Mouse (Mus musculus): ENCODE results near the gene Ccdc183. TPM values are rescaled to one million over a fixed set of nuclear protein-coding genes. Genes with fewer than 3 reads are reported as not detected.

Ccdc183 gene
- polyA plus RNA-seq, 1 experiment from 2014 or later, result 0.19 TPM

- no peak for TF ChIP-seq EP300 (IDR thresholded peaks at IDR 0.05; ENCODE audit: low read depth)
- no peak for TF ChIP-seq CTCF (IDR thresholded peaks at IDR 0.05; ENCODE audit: low read depth)
- H3K4me2 ChIP-seq (ENCODE audit: low read depth, low read length), result no peak overlapping the region
- H3K4me1 ChIP-seq (ENCODE audit: insufficient read depth), result peaks cover 31% of the 10 kb centered on the region
- ATAC-seq, result no peak
- H3K9ac ChIP-seq (replicated peaks), result no peak overlapping the region
- no peak overlapping the region for H3K27ac ChIP-seq (ENCODE audit: low read depth)
- no peak overlapping the region for H3K4me3 ChIP-seq (ENCODE audit: low read depth, low read length)
- WGBS (ENCODE audit: insufficient replicate concordance), result 79% methylated on average over 2 of the region's 2 CpGs
- no peaks in the 10 kb centered on the region for H3K36me3 ChIP-seq (replicated peaks; ENCODE audit: insufficient read depth, low read length)
- DNase-seq, result no peak
- no peaks in the 10 kb centered on the region for H3K9me3 ChIP-seq (ENCODE audit: low read length)
- H3K27me3 ChIP-seq (ENCODE audit: insufficient read depth, low read length), result peaks cover 25% of the 10 kb centered on the region
Observed at GRCm38 (mm10) chr2:25573068-25573467, 44.4 kb downstream of the Ccdc183 start.

GRCm38 (mm10) chr2:25571221-25571620 is 46.3 kb downstream of the Ccdc183 start:
- Histone ChIP-seq H3K9ac (replicated peaks) (no peak overlapping the region), H3K27me3 (ENCODE audit: insufficient read depth, low read length) (peaks cover 6% of the 10 kb centered on the region), H3K9me3 (ENCODE audit: low read length) (no peaks in the 10 kb centered on the region), H3K36me3 (replicated peaks; ENCODE audit: insufficient read depth, low read length) (no peaks in the 10 kb centered on the region), H3K4me1 (ENCODE audit: insufficient read depth) (peaks cover 21% of the 10 kb centered on the region), H3K27ac (ENCODE audit: low read depth) (no peak overlapping the region), H3K4me2 (ENCODE audit: low read depth, low read length) (no peak overlapping the region), H3K4me3 (ENCODE audit: low read depth, low read length) (no peak overlapping the region)
- no peak for TF ChIP-seq CTCF (IDR thresholded peaks at IDR 0.05; ENCODE audit: low read depth)
- TF ChIP-seq EP300 (IDR thresholded peaks at IDR 0.05; ENCODE audit: low read depth), result no peak
- WGBS (ENCODE audit: insufficient replicate concordance), result 74% methylated on average over 4 of the region's 4 CpGs
- DNase-seq (no peak), ATAC-seq (no peak)

DNA sequence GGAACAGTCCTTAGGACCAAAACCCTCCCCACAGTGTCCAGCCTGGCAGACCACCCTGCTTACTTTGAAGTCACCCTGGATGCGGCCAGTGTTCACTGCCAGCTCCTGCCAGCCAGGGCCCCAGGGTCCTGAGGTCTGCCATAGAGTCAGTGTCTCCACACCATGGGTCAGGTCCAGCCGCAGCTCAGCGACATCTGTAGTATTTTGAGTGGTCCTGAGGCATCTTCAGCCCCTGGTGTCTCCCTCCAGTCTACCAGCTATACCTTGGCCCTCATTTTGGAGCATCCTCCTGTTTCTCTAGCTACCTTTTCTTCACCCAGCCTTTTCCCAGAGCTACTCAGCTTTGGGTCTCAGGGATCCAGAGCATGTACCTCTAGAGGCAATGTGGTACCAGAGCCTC is 48.2 kb downstream of the Ccdc183 start:
- TF ChIP-seq EP300 (IDR thresholded peaks at IDR 0.05; ENCODE audit: low read depth) (no peak), CTCF (IDR thresholded peaks at IDR 0.05; ENCODE audit: low read depth) (no peak)
- WGBS (ENCODE audit: insufficient replicate concordance), result 87% methylated on average over 3 of the region's 3 CpGs
- Histone ChIP-seq H3K4me1 (ENCODE audit: insufficient read depth) (peaks cover 13% of the 10 kb centered on the region), H3K27ac (ENCODE audit: low read depth) (no peak overlapping the region), H3K4me2 (ENCODE audit: low read depth, low read length) (no peak overlapping the region), H3K27me3 (ENCODE audit: insufficient read depth, low read length) (no peaks in the 10 kb centered on the region), H3K9ac (replicated peaks) (no peak overlapping the region), H3K9me3 (ENCODE audit: low read length) (no peaks in the 10 kb centered on the region), H3K4me3 (ENCODE audit: low read depth, low read length) (no peak overlapping the region), H3K36me3 (replicated peaks; ENCODE audit: insufficient read depth, low read length) (0 out of 2 replicates have a peak, but pooled peaks cover 4% of the 10 kb centered on the region)
- DNase-seq (no peak), ATAC-seq (no peak)

- Histone ChIP-seq H3K36me3 (replicated peaks; ENCODE audit: insufficient read depth, low read length) (peaks cover 11% of the 10 kb centered on the region), H3K27me3 (ENCODE audit: insufficient read depth, low read length) (no peaks in the 10 kb centered on the region), H3K4me2 (ENCODE audit: low read depth, low read length) (no peak overlapping the region), H3K9me3 (ENCODE audit: low read length) (no peaks in the 10 kb centered on the region), H3K4me1 (ENCODE audit: insufficient read depth) (peaks cover 6% of the 10 kb centered on the region), H3K27ac (ENCODE audit: low read depth) (no peak overlapping the region), H3K4me3 (ENCODE audit: low read depth, low read length) (no peak overlapping the region), H3K9ac (replicated peaks) (no peak overlapping the region)
- no peak for DNase-seq
- 85% methylated on average over 6 of the region's 6 CpGs for WGBS (ENCODE audit: insufficient replicate concordance)
- TF ChIP-seq EP300 (IDR thresholded peaks at IDR 0.05; ENCODE audit: low read depth), result no peak
- no peak for TF ChIP-seq CTCF (IDR thresholded peaks at IDR 0.05; ENCODE audit: low read depth)
- no peak for ATAC-seq
Observed at GRCm38 (mm10) chr2:25568473-25569019, 48.9 kb downstream of the Ccdc183 start.

DNA sequence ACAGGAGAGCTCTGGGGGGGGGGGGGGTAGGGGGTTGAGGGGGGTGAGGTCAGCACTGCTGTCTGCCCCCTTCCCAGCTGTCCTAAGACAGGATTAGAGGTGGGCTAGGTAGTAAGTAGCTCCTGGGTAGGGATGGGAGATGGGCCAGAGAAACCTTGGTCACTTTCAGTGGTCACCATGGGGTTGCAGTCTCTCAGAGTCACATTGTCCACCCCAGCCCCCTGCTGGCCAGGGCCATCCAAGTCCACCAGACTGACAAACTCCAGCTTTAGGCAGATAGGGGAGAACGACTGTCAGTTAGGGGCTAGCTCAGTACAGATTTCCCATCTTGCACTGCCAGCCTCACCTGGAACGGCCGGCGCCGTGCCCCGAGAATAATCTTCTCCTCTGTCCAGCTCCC is 50.9 kb downstream of the Ccdc183 start:
- Histone ChIP-seq H3K27ac (ENCODE audit: low read depth) (no peak overlapping the region), H3K27me3 (ENCODE audit: insufficient read depth, low read length) (no peaks in the 10 kb centered on the region), H3K4me1 (ENCODE audit: insufficient read depth) (no peaks in the 10 kb centered on the region), H3K9me3 (ENCODE audit: low read length) (no peaks in the 10 kb centered on the region), H3K4me2 (ENCODE audit: low read depth, low read length) (no peak overlapping the region), H3K9ac (replicated peaks) (no peak overlapping the region), H3K4me3 (ENCODE audit: low read depth, low read length) (no peak overlapping the region), H3K36me3 (replicated peaks; ENCODE audit: insufficient read depth, low read length) (peaks cover 30% of the 10 kb centered on the region)
- DNase-seq (no peak), ATAC-seq (no peak)
- TF ChIP-seq EP300 (IDR thresholded peaks at IDR 0.05; ENCODE audit: low read depth), result no peak
- TF ChIP-seq CTCF (IDR thresholded peaks at IDR 0.05; ENCODE audit: low read depth), result peak; percentile 26; the same call in 1 of the 2 replicates
- WGBS (ENCODE audit: insufficient replicate concordance), result 83% methylated on average over 6 of the region's 6 CpGs

DNA sequence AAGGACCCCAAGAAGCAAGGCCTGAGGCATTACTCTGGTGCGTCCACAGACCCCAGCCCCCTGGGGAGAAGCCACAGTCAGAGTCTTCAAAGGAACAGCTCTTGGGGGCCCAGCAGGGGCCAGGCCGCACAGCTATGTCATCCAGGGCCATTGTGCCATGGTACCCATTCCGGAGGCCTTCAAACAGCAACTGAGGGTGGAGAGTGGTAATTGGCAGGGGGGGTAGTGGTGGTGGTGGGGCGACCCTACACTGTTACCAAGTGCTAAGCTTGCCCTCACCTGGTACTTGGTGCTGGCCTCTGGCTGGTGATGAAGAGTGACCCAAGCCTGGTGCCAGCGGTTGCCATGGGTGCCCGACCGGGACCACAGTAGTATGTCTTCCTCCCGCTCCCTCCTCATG is 51.7 kb downstream of the Ccdc183 start:
- no peak overlapping the region for H3K4me2 ChIP-seq (ENCODE audit: low read depth, low read length)
- DNase-seq, result no peak
- 88% methylated on average over 8 of the region's 8 CpGs for WGBS (ENCODE audit: insufficient replicate concordance)
- H3K4me1 ChIP-seq (ENCODE audit: insufficient read depth), result no peaks in the 10 kb centered on the region
- peaks cover 37% of the 10 kb centered on the region for H3K36me3 ChIP-seq (replicated peaks; ENCODE audit: insufficient read depth, low read length)
- H3K4me3 ChIP-seq (ENCODE audit: low read depth, low read length), result no peak overlapping the region
- no peak for TF ChIP-seq EP300 (IDR thresholded peaks at IDR 0.05; ENCODE audit: low read depth)
- TF ChIP-seq CTCF (IDR thresholded peaks at IDR 0.05; ENCODE audit: low read depth), result no peak
- no peak for ATAC-seq
- H3K27me3 ChIP-seq (ENCODE audit: insufficient read depth, low read length), result no peaks in the 10 kb centered on the region
- no peak overlapping the region for H3K9ac ChIP-seq (replicated peaks)
- H3K9me3 ChIP-seq (ENCODE audit: low read length), result no peaks in the 10 kb centered on the region
- H3K27ac ChIP-seq (ENCODE audit: low read depth), result no peak overlapping the region

DNA sequence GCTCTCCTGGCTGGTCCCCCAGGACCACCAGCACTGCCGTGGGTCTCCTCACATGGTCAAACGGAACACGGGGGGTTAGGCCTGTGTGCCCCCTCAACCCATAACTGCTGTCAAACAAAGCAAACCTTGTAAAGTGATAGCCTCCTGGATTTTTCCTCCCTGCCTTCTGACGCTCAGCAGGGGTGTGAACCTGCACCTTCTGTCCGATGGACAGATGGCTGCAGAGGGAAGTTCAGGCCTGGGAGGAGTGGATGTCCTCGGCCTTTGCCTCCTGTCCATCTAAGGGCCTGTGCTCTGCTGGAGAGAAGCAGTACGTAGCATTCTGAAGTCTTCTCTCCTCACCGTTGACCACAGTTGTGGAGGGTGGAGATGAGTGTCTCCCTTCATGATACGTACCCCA is 55.5 kb downstream of the Ccdc183 start:
- Histone ChIP-seq H3K4me1 (ENCODE audit: insufficient read depth) (peaks cover 16% of the 10 kb centered on the region), H3K27ac (ENCODE audit: low read depth) (no peak overlapping the region), H3K36me3 (replicated peaks; ENCODE audit: insufficient read depth, low read length) (peaks cover 51% of the 10 kb centered on the region), H3K4me3 (ENCODE audit: low read depth, low read length) (no peak overlapping the region), H3K9ac (replicated peaks) (no peak overlapping the region), H3K27me3 (ENCODE audit: insufficient read depth, low read length) (no peaks in the 10 kb centered on the region), H3K9me3 (ENCODE audit: low read length) (no peaks in the 10 kb centered on the region), H3K4me2 (ENCODE audit: low read depth, low read length) (no peak overlapping the region)
- DNase-seq (no peak), ATAC-seq (no peak)
- WGBS (ENCODE audit: insufficient replicate concordance), result 83% methylated on average over 9 of the region's 9 CpGs
- TF ChIP-seq CTCF (IDR thresholded peaks at IDR 0.05; ENCODE audit: low read depth) (no peak), EP300 (IDR thresholded peaks at IDR 0.05; ENCODE audit: low read depth) (no peak)
